Mouse (Mus musculus) heart, adult 18-20 months (tissue): ENCODE measurements around the gene Exoc3l2. TPM values are rescaled to one million over a fixed set of nuclear protein-coding genes. Genes with fewer than 3 reads are reported as not detected.

ENCODE experiments used
- DNase-seq, 2 experiments: peaks; one replicate each; pipeline ENCODE4 v3.0.0; 2021 to 2022; ENCODE audit warnings: mixed read lengths in 1 of 2
- total RNA-seq, 2 experiments: library from RNA; stranded (reverse); gene quantifications; 2 replicates each; pipeline ENCODE4 v1.2.3; 2021

Gene Exoc3l2
- total RNA-seq, 2 experiments from 2014 or later, result 0.77 to 1.1 TPM

- no peak for DNase-seq
Observed at GRCm38 (mm10) chr7:19456628-19457027, 6.5 kb upstream of the Exoc3l2 start.

GRCm38 (mm10) chr7:19457414-19458071, 5.6 kb upstream of the Exoc3l2 start:
- DNase-seq, result no peak

- peak; percentile 52 to 66 for DNase-seq
Observed at GRCm38 (mm10) chr7:19458072-19458486, 5.1 kb upstream of the Exoc3l2 start.

GRCm38 (mm10) chr7:19458591-19459111, 4.5 kb upstream of the Exoc3l2 start, which contains the start of gene Mark4:
Gene Mark4, minus strand, starts transcription at chr7:19458821.
- DNase-seq, result peak; percentile 85 to 86

- DNase-seq, result no peak
Observed at GRCm38 (mm10) chr7:19459144-19459870, 3.8 kb upstream of the Exoc3l2 start.

GRCm38 (mm10) chr7:19460500-19460899, 2.6 kb upstream of the Exoc3l2 start:
- DNase-seq, result no peak

GRCm38 (mm10) chr7:19461488-19461887, 1.6 kb upstream of the Exoc3l2 start:
- DNase-seq, result peak; percentile 76 to 92

GRCm38 (mm10) chr7:19462443-19462842, 688 bp upstream of the Exoc3l2 start:
- DNase-seq, result no peak

- no peak for DNase-seq
Observed at GRCm38 (mm10) chr7:19464367-19465307, 1.5 kb downstream of the Exoc3l2 start.

GRCm38 (mm10) chr7:19466602-19467145, 3.5 kb downstream of the Exoc3l2 start:
- no peak for DNase-seq

- no peak for DNase-seq
Observed at GRCm38 (mm10) chr7:19467638-19468037, 4.5 kb downstream of the Exoc3l2 start.

- no peak for DNase-seq
Observed at GRCm38 (mm10) chr7:19468279-19468678, 5.1 kb downstream of the Exoc3l2 start.

- DNase-seq, result no peak
Observed at GRCm38 (mm10) chr7:19469404-19469803, 6.3 kb downstream of the Exoc3l2 start.

- DNase-seq, result no peak
Observed at GRCm38 (mm10) chr7:19470308-19470707, 7.2 kb downstream of the Exoc3l2 start.

- DNase-seq, result peak in 1 of 2 experiments; percentile 53
Observed at GRCm38 (mm10) chr7:19472403-19472802, 9.3 kb downstream of the Exoc3l2 start.

- DNase-seq, result peak; percentile 67 to 82
Observed at GRCm38 (mm10) chr7:19473875-19474443, 10.8 kb downstream of the Exoc3l2 start.

GRCm38 (mm10) chr7:19477084-19477483, 14.0 kb downstream of the Exoc3l2 start:
- no peak for DNase-seq

GRCm38 (mm10) chr7:19477624-19478384, 14.7 kb downstream of the Exoc3l2 start:
- DNase-seq, result no peak

GRCm38 (mm10) chr7:19483281-19483680, 20.1 kb downstream of the Exoc3l2 start:
- DNase-seq, result no peak

GRCm38 (mm10) chr7:19485488-19485887, 22.4 kb downstream of the Exoc3l2 start:
- no peak for DNase-seq

GRCm38 (mm10) chr7:19486549-19486948, 23.4 kb downstream of the Exoc3l2 start:
- no peak for DNase-seq
